Mouse (Mus musculus): ENCODE data around the gene Tnxb. TPM values are rescaled to one million over a fixed set of nuclear protein-coding genes. Genes with fewer than 3 reads are reported as not detected.

Tnxb gene
- total RNA-seq (2021): 10 to 100 TPM; 48.6 to 56.7 TPM
- long read RNA-seq, experiment 1, partial matches to known transcripts: 2 of 3 reads
- long read RNA-seq, experiment 1, other reads (novel, unspliced or antisense): 1 of 3 reads
- long read RNA-seq, experiment 2, partial matches to known transcripts: 2 of 2 reads
- long read RNA-seq, experiment 2, other reads (novel, unspliced or antisense): 0 of 2 reads

GRCm38 (mm10) chr17:34670235-34670634 is at the start of gene Tnxb:
TSS of gene Tnxb (plus strand) at chr17:34670535.
- DNase-seq: no peak
- intact Hi-C loops (cut with DNase I): no loop called here

GRCm38 (mm10) chr17:34621006-34621405 is 49.3 kb upstream of the Tnxb start:
- intact Hi-C loops (cut with DNase I): loop anchor here (10.0 kb wide), 1 partner anchor 94 kb away; no protein-coding TSS in a partner anchor
- no peak for DNase-seq

DNA sequence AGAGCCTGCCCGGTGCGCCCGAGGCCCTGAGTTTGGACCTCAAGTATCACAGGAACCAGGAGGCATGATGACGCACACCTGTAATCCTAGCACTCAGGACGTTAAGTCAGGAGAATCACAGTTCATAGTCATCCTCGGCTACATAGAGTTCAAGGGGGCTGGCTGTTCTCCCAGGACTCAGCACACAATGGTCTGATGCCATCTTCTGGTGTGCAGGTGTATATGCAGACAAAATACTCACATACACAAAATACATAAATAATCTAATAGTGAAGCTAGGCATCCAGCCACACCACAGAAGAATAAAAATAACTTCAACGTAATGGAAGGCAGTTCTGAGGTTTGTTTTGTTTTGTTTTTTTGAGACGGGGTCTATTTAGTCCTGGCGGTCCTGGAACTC is 47.2 kb upstream of the Tnxb start:
- no peak for DNase-seq
- intact Hi-C loops (cut with DNase I): loop anchor here (10.0 kb wide), 1 partner anchor 92 kb away; no protein-coding TSS in a partner anchor

- intact Hi-C loops (cut with DNase I): loop anchor here (10.0 kb wide), 1 partner anchor 90 kb away; no protein-coding TSS in a partner anchor
- no peak for DNase-seq
Measured at GRCm38 (mm10) chr17:34624981-34625380, 45.4 kb upstream of the Tnxb start.

DNA sequence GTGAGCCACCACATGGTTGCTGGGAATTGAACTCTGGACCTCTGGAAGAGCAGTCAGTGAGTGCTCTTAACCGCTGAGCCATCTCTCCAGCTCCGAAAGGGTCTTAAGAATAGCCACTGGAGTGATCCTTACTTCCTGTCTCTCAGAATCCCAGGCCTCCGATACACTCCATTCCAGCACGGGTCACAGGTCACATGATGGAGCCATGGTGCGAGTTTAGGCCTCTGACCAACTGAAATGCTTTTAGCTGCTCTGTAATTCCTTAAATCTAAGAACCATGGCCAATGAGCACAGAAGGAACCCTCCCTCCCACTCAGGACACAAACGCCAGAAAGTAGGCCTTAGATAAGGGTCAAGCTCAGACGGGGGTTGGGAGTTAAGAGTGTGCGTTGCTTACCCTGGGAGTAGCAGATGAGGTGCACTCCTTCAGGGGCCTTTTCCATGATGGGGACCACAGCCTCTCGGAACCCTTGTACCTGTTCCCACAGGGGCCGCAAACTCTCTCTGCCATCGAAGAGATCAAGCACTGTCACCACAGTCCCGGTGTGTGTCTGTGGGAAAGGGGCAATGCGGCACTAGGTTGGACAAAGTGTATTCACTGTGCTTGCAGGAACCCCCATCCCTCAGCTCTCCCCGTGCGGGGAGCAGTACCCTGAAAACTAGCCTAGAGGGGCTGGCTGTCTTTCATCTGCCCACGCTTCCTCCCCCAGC is 44.1 kb upstream of the Tnxb start:
- intact Hi-C loops (cut with DNase I): loop anchor here (10.0 kb wide), 1 partner anchor 89 kb away; no protein-coding TSS in a partner anchor
- no peak for DNase-seq

GRCm38 (mm10) chr17:34626773-34627092 is 43.6 kb upstream of the Tnxb start:
- intact Hi-C loops (cut with DNase I): loop anchor here (10.0 kb wide), 1 partner anchor 88 kb away; no protein-coding TSS in a partner anchor
- DNase-seq: peak; percentile 39 to 51

- intact Hi-C loops (cut with DNase I): loop anchor here (10.0 kb wide), 1 partner anchor 87 kb away; no protein-coding TSS in a partner anchor
- peak; percentile 85 to 92 for DNase-seq
Measured at GRCm38 (mm10) chr17:34627093-34627942, 43.0 kb upstream of the Tnxb start.

DNA sequence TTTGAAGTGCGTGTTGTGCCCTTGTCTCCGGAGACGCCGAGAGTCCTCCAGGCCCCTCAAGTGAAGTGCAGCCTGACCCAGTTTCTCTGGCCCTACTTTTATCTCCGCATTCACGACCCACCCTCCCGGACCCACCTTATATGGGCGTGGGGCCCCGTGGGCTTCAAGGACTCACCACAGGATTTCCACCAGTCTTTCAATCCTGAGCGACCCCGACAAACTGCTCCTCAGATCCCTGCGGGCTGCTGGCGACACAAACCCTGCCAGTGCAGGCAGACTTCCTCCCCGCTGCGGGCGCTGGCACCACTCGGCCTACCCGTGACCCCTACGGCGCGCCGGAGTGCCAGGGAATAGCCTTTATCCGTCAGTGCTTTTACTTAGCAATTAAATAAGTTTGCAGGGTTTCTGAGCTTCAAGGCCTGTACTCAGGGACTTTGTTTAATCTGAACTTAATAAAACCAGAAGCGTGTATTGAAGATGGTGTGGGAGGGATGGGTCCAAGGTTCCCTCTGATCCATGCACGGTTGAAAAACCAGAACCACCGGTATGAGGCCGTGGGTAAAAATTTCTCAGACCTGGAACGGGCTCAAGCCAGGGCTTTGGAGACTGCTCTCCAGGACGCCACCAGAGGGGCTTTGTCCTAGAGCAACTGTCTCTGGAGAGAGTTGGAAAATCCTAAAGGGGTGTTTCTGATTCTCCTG is 42.2 kb upstream of the Tnxb start, which contains the start of gene Ppt2:
Gene Ppt2, minus strand, starts transcription at position 568 of the 701 bp plus-strand sequence.
- DNase-seq: peak; percentile 64 to 67
- intact Hi-C loops (cut with DNase I): loop anchor here (2.0 to 10.0 kb wide), 2 partner anchors 15 to 87 kb away; no protein-coding TSS in a partner anchor

GRCm38 (mm10) chr17:34628644-34628967 is 41.7 kb upstream of the Tnxb start:
- no peak for DNase-seq
- intact Hi-C loops (cut with DNase I): loop anchor here (2.0 to 10.0 kb wide), 2 partner anchors 14 to 86 kb away; no protein-coding TSS in a partner anchor

GRCm38 (mm10) chr17:34629221-34629751 is 41.0 kb upstream of the Tnxb start, which contains the start of gene Prrt1:
TSS of gene Prrt1 (plus strand) at chr17:34629533.
- intact Hi-C loops (cut with DNase I): loop anchor here (2.0 to 10.0 kb wide), 2 partner anchors 14 to 86 kb away; no protein-coding TSS in a partner anchor

DNA sequence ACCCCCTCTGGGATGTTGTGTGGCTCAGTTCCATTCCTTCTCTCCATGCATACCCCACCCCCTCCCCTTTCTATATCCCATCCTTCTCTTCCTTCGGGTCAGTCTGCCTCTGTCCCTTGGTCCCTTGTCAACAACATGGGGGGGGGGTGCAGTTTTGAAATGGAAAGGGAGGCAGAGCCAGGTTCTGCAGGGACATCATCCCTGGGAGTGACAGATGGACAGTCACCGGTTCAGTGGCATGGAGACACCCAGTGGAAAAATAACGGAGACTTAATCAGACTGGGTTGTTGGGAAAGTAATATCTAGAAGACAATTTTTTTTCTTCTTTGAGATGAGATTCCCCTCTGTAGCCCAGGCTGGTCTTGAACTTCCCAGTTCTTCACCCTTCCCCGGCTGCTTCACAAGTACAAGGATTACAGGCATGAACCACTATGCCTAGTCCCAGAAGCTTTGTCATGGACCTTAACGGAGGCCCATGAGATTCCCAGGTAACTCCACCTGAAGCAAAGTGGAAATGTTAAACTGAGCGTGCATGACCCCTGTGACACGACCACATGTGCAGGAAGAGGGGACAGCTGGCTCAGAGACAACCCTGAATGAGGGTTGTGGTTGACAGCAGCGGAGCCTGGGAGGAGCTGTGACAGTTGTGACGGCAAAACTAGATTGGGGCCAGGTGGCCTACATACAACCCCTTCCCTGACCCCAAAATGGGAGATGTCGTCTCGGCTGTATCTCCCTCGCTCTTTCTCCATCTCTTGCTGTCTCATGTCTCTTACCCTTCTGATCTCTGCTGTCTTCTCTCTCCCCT is 40.3 kb upstream of the Tnxb start:
- intact Hi-C loops (cut with DNase I): loop anchor here (2.0 to 10.0 kb wide), 2 partner anchors 13 to 85 kb away; no protein-coding TSS in a partner anchor

More at GRCm38 (mm10) chr17:34629221-34629751, 41.0 kb upstream of the Tnxb start, which contains the start of gene Prrt1:
- no peak for DNase-seq

GRCm38 (mm10) chr17:34630761-34631301 is 39.5 kb upstream of the Tnxb start:
- intact Hi-C loops (cut with DNase I): no loop called here
- DNase-seq: no peak

More for the DNA sequence above, 40.3 kb upstream of the Tnxb start:
- no peak for DNase-seq

GRCm38 (mm10) chr17:34631647-34632046 is 38.7 kb upstream of the Tnxb start:
- no peak for DNase-seq
- intact Hi-C loops (cut with DNase I): no loop called here

DNA sequence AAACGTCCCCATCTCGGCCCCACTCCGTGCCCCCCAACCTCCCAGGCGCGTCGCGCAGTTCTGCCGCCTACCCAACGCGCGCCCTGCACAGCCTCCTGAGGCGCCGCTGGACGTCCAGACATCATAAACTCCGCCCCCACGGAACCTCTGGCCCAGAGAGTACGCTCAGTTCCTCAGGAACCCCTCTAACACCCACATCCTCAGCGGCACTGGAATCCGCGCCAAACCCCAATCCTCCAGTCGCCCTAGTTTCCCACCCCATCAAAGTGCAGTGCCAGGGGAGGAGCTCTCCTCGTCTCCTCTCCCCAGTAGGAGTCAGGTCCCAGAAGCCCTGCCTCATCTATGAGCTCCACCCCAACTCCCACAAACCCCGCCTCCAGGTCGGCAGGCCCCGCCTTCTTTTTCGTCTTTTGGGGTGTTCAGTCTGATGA is 38.1 kb upstream of the Tnxb start:
- intact Hi-C loops (cut with DNase I): no loop called here
- DNase-seq: peak; percentile 69 to 78

DNA sequence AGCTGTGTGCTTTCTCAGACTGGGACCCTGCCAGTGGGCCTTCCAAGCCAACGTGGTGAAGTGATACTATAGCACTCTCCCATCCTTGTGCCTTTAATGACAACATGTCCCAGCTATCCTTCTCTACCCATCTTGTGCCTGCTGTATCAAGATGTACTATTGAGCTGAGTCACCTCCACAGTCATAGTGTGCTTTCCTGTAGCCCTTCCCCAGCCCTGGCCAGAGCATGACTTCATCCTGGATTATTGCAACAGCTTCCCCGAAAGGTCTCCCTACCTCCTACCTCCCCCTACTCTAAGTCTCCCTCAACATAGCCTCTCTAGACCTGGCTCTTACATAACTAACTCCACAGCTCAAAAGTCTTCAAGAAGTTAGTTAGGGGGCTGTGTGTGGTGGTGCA is 34.7 kb upstream of the Tnxb start:
- DNase-seq: no peak
- intact Hi-C loops (cut with DNase I): no loop called here

DNA sequence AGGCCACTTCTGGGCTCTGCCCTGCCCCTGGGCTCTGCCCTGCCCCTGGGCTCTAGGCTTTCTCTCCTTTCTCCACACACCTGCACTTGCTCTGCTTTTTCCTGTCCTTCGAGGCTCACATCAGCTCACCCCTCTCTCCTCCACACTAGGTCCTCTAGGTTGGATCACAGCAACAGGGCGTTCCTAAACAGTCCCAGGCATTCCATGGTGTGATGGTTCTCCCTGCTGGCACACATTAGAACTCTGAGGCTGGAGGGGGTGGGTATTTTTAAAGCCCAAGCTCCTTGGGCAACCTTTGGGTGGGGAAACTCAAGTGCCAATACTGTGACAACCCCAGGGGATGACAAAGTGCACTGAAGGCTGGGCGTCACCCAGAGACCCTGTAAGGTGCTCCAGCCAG is 32.9 kb upstream of the Tnxb start:
- DNase-seq: no peak
- intact Hi-C loops (cut with DNase I): no loop called here

GRCm38 (mm10) chr17:34639461-34640255 is 30.7 kb upstream of the Tnxb start:
- intact Hi-C loops (cut with DNase I): no loop called here
- no peak for DNase-seq
